Mouse (Mus musculus) forelimb bud, embryonic 11.5 days (tissue): Measurements from ENCODE around the gene Apod.

ENCODE experiments used
- DNase-seq: peaks from one replicate; pipeline ENCODE4 v3.0.0-alpha.2; 2012; ENCODE audit warnings: low read depth, low spot score

The Apod gene

GRCm38 (mm10) chr16:31281981-31282380 lies 32.6 kb downstream of the Apod start:
- no peak for DNase-seq

DNA sequence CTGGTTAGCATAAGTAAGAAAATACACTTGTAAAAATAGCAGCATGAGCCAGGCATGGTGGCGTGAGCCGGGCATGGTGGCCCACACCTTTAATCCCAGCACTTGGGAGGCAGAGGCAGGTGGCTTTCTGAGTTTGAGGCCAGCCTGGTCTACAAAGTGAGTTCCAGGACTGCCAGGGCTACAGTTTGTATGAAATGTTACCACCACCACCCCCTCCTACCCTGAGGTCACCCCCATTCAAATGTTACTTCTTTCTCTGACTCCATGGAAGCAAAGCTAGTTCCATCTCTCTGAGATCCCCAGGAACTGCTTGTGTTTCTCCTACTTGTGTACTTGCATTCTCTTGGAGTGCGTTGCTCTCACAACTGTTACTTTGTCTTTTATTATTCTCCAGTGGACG lies 34.4 kb downstream of the Apod start:
- no peak for DNase-seq

- DNase-seq, result no peak
Observed at GRCm38 (mm10) chr16:31278581-31278980, 36.0 kb downstream of the Apod start.

GRCm38 (mm10) chr16:31278081-31278480 lies 36.5 kb downstream of the Apod start:
- DNase-seq, result no peak

DNA sequence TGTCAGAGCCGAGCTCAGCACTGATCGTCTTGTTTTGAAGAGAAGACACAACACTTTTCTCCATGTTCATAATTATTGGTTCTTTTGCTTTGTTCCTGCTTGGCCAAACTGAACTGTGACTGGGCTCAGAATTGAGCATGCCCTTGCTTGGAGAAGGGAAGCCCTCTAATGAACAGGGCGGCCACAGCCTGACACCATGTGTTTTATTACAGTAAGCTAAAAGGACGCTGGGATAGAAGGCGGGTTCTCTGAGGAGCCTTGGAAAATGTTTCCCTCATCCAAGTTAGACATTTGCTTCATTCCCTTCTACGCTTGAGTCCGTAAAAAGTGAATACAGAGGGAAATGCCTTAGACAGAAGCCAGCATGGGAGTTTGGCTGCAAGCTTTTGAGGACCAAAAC lies 37.6 kb downstream of the Apod start:
- DNase-seq, result no peak

GRCm38 (mm10) chr16:31276539-31276938 lies 38.1 kb downstream of the Apod start:
- no peak for DNase-seq

DNA sequence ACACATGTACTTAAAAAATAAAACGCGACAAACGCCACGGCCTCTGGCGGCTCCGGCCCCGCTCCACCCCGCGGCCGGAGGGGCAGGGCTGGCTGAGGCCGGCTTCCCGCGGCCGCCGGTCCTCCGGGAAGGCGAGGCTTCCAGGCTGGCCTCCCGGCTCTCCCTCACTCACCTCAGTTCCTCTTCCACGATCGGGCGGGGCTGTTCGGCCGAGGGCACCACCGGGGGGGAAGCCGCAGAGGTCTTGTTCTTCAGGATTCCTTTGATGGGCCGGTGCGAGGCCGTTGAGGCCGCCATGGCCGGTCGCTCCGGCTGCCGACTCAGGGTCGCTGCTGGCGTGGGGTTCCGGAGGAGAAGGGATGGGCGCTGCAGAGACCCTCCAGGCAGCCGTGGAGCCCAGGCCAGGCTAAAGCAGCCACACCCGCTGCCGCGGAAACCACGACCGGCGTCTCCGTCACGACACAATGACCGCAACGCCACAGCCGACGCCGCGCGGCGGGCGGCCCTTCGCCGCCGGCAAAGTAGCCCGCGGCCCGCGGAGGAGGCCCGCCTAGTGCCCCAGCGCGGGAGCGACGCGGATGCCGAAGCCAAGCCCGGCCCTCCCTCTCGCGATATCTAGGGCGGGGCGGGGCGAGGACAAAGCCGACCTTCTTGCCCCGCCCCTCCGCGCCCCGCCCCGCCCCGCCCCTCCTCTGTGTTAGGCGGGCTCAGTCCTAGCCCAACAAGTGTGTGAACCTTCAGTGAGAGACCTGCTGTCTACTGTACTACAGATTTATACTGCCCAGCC lies 39.7 kb downstream of the Apod start, which contains the start of gene Ppp1r2:
TSS of gene Ppp1r2 (minus strand) at position 604 of the 787 bp plus-strand sequence.
- DNase-seq, result peak; percentile 87

- DNase-seq, result no peak
Observed at GRCm38 (mm10) chr16:31274084-31274483, 40.5 kb downstream of the Apod start.

DNA sequence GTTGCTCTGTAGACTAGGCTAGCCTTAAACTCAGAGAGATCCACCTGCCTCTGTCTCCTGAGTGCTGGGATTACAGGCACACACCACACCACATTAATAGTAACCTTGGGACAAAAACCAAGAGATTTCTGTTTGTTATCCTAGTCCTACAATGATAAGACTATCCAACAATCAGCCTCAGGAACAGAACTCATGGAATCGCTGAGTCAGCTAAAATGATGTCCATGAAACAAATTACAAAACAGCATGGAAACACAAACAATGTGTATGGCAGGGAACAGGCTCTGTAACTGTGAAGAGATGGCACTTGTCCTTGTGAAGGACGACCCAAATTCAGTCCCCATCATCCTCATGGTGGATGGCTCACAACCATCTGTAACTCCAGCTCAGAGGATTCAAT lies 47.9 kb downstream of the Apod start:
- no peak for DNase-seq

DNA sequence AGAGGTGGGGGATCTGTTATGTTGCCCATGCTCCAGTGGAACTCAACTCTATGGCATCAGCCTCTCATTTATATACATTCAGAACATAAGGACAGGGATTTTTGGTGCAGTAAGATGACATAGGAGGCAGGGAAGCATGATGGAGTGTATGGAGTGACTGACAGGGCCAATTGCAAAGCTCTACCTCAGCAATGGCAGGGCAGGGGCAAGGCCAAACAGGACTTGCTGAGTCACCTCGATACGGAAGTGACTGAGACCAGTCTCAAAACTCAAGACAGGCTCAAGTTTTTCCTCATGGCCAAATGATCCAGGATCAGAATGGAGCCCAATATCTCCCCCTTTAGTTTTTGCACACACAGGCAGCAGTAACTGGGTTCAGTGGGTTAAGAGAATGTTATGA lies 58.5 kb downstream of the Apod start:
- no peak for DNase-seq

DNA sequence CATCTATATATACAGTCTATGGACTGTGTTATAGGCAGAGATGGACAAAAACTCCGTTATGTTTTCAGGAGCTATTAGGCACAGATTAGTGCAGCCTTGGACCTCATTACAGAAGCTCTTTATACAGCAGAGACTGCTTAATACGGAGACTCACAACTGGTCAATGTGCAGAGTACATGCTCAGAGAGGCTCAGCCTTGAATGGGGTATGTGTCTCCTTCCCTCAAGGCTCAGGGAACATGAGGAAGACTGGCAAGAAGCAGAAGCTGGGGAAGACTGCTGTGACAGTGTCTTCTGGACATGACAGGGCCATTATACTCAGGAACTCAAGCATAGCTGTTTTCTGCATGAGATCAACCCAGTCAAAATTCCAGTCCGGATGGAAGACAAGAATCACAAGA lies 58.9 kb downstream of the Apod start:
- no peak for DNase-seq

- DNase-seq, result no peak
Observed at GRCm38 (mm10) chr16:31249401-31249800, 65.2 kb downstream of the Apod start.

GRCm38 (mm10) chr16:31248717-31249116 lies 65.9 kb downstream of the Apod start:
- no peak for DNase-seq

DNA sequence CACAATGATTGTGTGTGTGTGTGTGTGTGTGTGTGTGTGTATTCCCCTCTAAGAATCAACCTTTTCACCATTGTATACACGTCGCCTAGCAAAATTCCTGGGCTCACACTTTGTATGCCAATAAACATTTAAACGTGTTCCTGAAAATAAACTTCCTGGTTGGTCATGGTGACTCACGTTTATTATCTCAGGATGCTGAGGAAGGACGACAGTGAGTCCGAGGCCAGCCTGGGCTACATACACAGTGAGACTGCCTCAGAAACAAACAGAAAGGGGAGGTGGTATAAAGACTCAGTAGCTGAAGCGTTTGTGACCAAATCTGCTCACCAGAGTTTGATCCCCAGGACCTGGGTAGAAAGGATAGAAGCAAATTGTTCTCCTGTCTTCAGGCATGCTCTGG lies 67.2 kb downstream of the Apod start:
- DNase-seq, result no peak
